Mouse (Mus musculus): ENCODE results near the gene Ppm1k.

- TF ChIP-seq NRF1 (IDR thresholded peaks at IDR 0.05; ENCODE audit: insufficient read depth, low read depth, low read length, poor library complexity, severe bottlenecking): no peak
- TF ChIP-seq RAD21 (IDR thresholded peaks at IDR 0.05; ENCODE audit: low read depth, low read length): no peak
- no peak for TF ChIP-seq BHLHE40 (IDR thresholded peaks at IDR 0.05; ENCODE audit: borderline replicate concordance, low read depth, low read length)
- TF ChIP-seq USF2 (IDR thresholded peaks at IDR 0.05; ENCODE audit: borderline replicate concordance in 1 of 2, insufficient read depth in 1 of 2, low read depth in 1 of 2, low read length in 2 of 2): no peak
- no peak for TF ChIP-seq POLR2A (IDR thresholded peaks at IDR 0.05; ENCODE audit: control insufficient read depth in 1 of 2, insufficient read depth in 1 of 2, low read depth in 1 of 2, low read length in 2 of 2, poor library complexity in 1 of 2)
- TF ChIP-seq ZNF384 (IDR thresholded peaks at IDR 0.05; ENCODE audit: low read depth, low read length): no peak
- TF ChIP-seq TCF12 (IDR thresholded peaks at IDR 0.05; ENCODE audit: low read depth, low read length): no peak
- no peak for TF ChIP-seq MAFK (IDR thresholded peaks at IDR 0.05; ENCODE audit: borderline replicate concordance, low read depth, low read length)
- no peak for TF ChIP-seq EP300 (IDR thresholded peaks at IDR 0.05; ENCODE audit: low read depth in 1 of 2, low read length in 2 of 2)
- no peak for TF ChIP-seq GATA1 (IDR thresholded peaks at IDR 0.05; ENCODE audit: low read depth, low read length)
- TF ChIP-seq ZC3H11A (IDR thresholded peaks at IDR 0.05; ENCODE audit: low read depth, low read length): no peak
- no peak for TF ChIP-seq MEF2A (IDR thresholded peaks at IDR 0.05; ENCODE audit: extremely low read depth, insufficient replicate concordance, low read depth, low read length, poor library complexity, severe bottlenecking)
- TF ChIP-seq ETS1 (IDR thresholded peaks at IDR 0.05; ENCODE audit: low read depth, low read length): no peak
Observed at GRCm38 (mm10) chr6:57524742-57525141, 10.5 kb downstream of the Ppm1k start.
